Mouse (Mus musculus): ENCODE measurements around the gene Rhox2h. TPM values are rescaled to one million over a fixed set of nuclear protein-coding genes. Genes with fewer than 3 reads are reported as not detected.

The Rhox2h gene
- not detected for polyA plus RNA-seq (2017; shearing (Covaris generic))

GRCm38 (mm10) chrX:37673177-37673576 lies at the start of gene Rhox2h:
Rhox2h (minus strand) TSS chrX:37673277.

DNA sequence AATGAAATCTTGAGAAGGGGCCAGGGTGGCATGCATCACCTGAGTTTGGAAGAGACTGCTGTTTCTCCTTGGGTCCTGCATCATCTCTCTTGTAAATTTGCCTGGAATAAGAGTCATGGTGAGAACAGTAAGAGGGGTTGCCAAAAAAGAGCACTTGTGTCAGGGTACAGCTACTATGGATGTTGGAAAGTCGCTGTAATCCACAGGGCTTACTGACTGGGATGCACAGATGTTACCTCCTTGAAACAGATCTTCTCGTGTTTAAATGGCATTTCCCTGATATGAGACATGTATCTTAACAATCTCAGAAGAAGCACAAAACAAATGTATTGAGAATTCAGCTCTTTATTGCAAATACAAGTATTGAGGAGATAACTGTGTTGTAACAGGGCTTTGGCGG lies 4.4 kb downstream of the Rhox2h start, which contains the start of gene Rhox3h:
Rhox3h (minus strand) TSS at position 101 of the 400 bp plus-strand sequence.

DNA sequence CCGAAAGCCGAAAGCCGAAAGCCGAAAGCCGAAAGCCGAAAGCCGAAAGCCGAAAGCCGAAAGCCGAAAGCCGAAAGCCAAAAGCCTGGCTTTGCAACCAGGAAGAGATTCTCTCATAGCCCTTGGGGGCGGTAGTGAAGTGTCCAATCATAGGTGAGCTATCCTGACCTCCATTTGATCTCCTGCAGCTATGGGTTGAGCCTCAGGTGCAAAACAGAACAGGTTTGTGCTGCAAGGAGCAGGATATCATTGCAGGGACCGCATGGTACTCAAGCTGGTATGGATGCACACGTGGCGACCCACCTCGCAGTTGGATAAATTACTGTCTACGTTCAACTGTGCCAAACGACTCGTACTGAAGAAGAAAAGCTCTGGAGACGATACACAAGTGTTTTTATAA lies 21.9 kb downstream of the Rhox2h start, which contains the start of gene Rhox4g:
Rhox4g (minus strand) TSS at position 101 of the 400 bp plus-strand sequence.

GRCm38 (mm10) chrX:37643370-37643769 lies 29.7 kb downstream of the Rhox2h start, which contains the start of gene Rhox2g:
Rhox2g (minus strand) TSS chrX:37643470.

DNA sequence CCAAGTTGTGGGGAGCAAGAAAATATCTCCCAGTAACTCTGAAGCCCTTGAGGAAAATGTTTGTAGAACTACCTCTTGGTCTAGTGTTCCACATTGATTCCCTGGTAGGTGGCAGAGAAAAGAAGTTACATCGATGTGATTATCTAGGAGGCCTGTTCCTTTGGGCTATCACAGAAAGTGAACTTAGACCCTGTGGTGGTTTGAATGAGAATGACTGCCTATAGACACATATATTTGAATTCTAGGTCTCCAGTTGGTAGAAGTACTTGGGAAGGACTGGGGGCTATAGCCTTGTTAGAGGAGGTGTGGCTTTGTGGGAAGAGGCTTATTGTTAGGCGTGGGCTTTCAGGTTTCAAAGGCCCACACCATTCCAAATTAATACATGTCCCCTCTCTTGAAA lies 44.6 kb downstream of the Rhox2h start, which contains the start of gene Rhox3g:
Rhox3g (minus strand) TSS at position 101 of the 400 bp plus-strand sequence.

Other genes starting within 250 kb of the Rhox2h start
- gene Rhox4b, start 240.8 kb downstream of the Rhox2h start, polyA plus RNA-seq (2017; shearing (Covaris generic)): not detected
- gene Rhox2c, start 219.6 kb downstream of the Rhox2h start, polyA plus RNA-seq (2017; shearing (Covaris generic)): not detected
- not detected for gene Rhox3c, start 214.7 kb downstream of the Rhox2h start, polyA plus RNA-seq (2017; shearing (Covaris generic))
- gene Rhox4c, start 192.9 kb downstream of the Rhox2h start, polyA plus RNA-seq (2017; shearing (Covaris generic)): not detected
- not detected for gene Rhox2d, start 179.8 kb downstream of the Rhox2h start, polyA plus RNA-seq (2017; shearing (Covaris generic))
- 0.31 TPM for gene Rhox4d, start 158.9 kb downstream of the Rhox2h start, polyA plus RNA-seq (2017; shearing (Covaris generic))
- not detected for gene Rhox2e, start 142.8 kb downstream of the Rhox2h start, polyA plus RNA-seq (2017; shearing (Covaris generic))
- gene Rhox3e, start 131.3 kb downstream of the Rhox2h start, polyA plus RNA-seq (2017; shearing (Covaris generic)): not detected
- 0.21 TPM for gene Rhox4e, start 115.9 kb downstream of the Rhox2h start, polyA plus RNA-seq (2017; shearing (Covaris generic))
- gene Rhox2f, start 101.9 kb downstream of the Rhox2h start, polyA plus RNA-seq (2017; shearing (Covaris generic)): not detected
- not detected for gene Rhox3f, start 92.3 kb downstream of the Rhox2h start, polyA plus RNA-seq (2017; shearing (Covaris generic))
- gene Rhox4f, start 65.6 kb downstream of the Rhox2h start, polyA plus RNA-seq (2017; shearing (Covaris generic)): not detected
- gene Rhox3g, start 44.7 kb downstream of the Rhox2h start, polyA plus RNA-seq (2017; shearing (Covaris generic)): not detected
- not detected for gene Rhox2g, start 29.8 kb downstream of the Rhox2h start, polyA plus RNA-seq (2017; shearing (Covaris generic))
- not detected for gene Rhox4g, start 21.9 kb downstream of the Rhox2h start, polyA plus RNA-seq (2017; shearing (Covaris generic))
- not detected for gene Rhox3h, start 4.5 kb downstream of the Rhox2h start, polyA plus RNA-seq (2017; shearing (Covaris generic))
- not detected for gene Rhox5, start 131.6 kb upstream of the Rhox2h start, polyA plus RNA-seq (2017; shearing (Covaris generic))
- gene Rhox6, start 153.6 kb upstream of the Rhox2h start, polyA plus RNA-seq (2017; shearing (Covaris generic)): not detected
- gene Rhox7a, start 158.4 kb upstream of the Rhox2h start, polyA plus RNA-seq (2017; shearing (Covaris generic)): not detected
- gene Rhox8, start 205.7 kb upstream of the Rhox2h start, polyA plus RNA-seq (2017; shearing (Covaris generic)): not detected
- gene Rhox7b, start 224.0 kb upstream of the Rhox2h start, polyA plus RNA-seq (2017; shearing (Covaris generic)): not detected
- gene Rhox9, start 228.5 kb upstream of the Rhox2h start, polyA plus RNA-seq (2017; shearing (Covaris generic)): not detected